Mouse (Mus musculus) induced T-regulatory cell, adult 2 months (primary cell): ENCODE measurements around the gene Ghrl.
A peak's percentile ranks its signal among the peaks of the same experiment; 100 is the strongest.
"Not testable (repeated sequence)": the region's sequence is repeated elsewhere in the genome, so short reads cannot be mapped to it uniquely, and the experiment has no call there.

Experiments used
- DNase-seq: peaks from one replicate; pipeline ENCODE4 v3.0.0-alpha.2; 2012; ENCODE audit warnings: low read depth

The Ghrl gene

GRCm38 (mm10) chr6:113719878-113720277, at the start of gene Ghrl:
TSS of gene Ghrl (minus strand) at chr6:113719880.
- no peak for DNase-seq

DNA sequence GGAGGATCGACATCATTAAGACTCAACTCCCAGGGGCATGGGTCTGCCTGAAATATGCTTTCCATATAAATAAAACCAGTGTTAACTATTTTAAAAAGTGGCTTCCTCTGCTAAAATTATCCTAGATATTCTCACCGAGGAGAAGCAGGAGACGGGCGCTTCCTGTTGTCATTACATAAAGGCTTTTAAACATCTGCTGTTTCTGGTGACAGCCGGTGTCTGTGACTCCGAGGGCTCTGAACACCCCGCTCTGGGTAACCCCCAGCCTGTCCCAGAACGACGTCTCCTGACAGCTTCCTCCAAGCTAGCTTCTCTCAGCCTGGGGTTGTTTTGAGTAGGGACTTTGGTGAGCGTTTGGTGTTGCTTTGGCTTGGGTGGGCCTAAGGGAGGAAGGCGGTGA, 49.1 kb upstream of the Ghrl start:
- no peak for DNase-seq

DNA sequence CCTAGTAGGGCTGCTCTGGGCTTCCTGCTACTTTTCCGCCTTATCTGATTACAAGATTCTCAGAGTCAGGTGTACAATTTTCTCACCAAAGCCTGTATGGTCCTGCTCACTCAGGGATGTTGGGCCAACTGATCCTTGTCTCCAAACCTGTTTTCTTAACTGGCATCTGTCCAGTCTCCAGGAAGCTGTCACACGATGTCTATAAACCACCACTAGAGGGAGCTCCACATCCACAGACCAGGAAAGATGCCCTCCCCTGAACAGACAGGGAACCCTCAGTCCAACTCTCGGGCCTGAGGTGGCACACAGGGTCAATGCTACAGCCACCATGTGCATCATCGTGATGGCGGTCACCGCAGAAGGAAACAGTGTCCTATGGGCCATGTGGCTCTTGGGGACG, 42.0 kb upstream of the Ghrl start:
- peak; percentile 78 for DNase-seq

DNA sequence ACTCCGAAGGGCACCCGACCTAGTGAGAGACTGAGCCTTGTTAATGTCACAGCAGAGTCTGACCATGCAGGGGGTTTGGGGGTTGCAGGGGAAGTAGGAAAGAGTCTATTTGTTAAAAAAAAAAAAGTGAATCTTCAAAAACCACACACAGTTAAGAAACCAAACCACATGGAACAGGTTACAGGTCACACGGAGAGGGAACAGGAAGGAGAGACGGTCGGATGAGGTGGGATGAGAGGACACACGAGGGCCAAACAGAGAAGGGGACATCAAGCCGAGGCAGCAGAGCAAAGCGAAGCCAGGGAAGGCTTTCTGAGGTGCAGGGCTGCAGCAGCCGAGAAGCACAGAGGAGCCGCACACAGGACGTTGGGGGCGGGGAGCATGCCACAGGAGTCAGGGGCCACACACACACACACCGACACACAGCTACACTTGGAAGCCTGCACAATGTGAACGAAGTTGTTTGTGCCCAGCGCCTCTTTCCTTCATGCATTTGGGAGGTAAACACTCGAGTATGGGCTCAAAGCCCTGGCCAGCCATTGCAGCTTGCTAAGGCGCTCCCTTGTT, 29.5 kb upstream of the Ghrl start:
- DNase-seq, result peak; percentile 19

DNA sequence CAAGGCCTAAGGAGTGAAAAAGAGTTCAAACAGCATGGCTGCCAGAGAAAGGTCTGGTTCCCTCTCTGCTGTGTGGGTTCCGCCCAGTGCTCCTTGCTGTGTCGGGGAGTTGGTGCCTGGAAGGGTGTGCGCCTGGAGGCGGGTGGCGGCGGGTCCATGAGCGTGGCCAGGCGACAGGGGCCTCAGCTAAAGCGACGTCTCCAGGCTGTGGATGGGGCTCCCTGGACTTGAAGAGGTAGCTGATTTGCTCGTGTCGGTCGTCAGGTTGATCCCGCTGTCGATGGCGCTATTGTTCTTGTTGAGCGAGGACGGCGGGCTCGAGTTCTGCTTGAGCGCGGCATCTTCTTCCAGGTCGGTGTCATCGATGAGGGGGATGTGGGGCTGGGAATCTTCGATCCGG, 28.7 kb upstream of the Ghrl start:
- no peak for DNase-seq

DNA sequence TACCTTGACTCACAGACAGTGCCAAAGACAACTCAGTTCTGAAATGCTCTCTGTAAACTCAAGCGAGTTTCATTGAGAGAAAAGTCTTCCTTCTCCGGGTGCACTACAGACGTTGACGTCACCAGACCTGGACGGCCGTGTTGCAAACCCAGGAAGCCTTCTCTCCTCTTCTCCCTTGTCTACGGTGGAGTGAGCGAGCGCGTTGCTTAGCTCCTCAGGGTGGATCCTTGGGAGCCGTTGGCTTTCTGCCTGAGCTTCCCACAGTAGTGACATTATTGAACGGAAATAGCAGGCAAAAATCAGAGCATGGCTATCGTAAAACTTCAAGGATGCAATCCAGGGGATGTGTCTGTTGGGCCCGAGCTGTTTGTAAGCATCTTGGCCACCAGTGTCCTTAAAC, 27.6 kb upstream of the Ghrl start:
- DNase-seq, result no peak

GRCm38 (mm10) chr6:113745117-113745516, 25.4 kb upstream of the Ghrl start:
- DNase-seq, result no peak

DNA sequence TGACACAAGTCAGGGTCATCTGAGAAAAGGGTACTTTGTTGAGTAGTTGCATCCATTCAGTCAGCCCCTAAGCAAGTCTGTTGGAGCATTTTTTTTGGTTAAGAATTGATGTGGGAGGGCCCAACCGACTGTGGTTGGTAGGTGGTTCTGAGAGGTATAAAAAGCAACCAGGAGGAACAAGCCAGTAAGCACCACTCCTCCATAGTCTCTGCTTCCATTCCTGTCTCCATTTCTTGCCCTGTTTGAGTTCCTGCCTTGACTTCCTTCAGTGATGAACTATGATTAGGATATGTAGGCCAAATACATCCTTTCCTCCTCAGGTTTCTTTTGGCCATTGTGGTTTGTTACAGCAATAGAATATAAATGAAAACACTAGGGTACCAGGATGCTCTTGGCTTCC, 23.4 kb upstream of the Ghrl start:
- no peak for DNase-seq

DNA sequence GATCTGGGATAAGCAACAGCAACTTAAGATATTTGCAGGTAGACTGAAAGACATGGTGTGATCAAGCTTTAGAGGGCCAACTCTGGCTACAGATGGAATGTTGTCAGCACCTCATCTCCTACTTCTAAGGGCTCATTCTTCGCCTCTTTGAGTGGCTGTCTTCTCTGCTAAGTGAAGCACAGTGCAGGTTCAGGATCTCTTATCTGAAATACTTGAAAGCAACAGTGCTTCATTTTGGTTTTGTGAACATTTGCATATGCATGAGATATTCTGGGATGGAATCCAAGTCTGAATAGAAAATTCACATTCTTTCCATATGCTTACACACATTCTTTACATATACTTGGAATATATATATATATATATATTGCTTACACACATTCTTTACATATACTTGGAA, 22.6 kb upstream of the Ghrl start:
- DNase-seq, result no peak

DNA sequence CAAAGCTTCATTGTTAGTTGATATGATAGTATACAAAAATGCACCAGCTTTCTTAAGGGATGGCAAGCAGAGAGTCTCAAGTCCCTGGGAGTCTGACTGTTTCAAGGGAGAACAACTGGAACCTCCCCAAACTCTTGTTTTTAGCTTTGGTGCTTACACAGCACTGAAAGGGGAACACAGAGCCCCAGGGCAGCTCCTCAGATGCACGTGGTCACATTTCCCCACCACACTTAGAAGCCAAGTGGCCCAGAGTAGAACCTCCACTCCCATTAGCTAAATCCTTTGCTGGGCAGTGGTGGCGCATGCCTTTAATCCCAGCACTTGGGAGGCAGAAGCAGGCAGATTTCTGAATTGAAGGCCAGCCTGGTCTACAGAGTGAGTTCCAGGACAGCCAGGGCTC, 21.7 kb upstream of the Ghrl start:
- no peak for DNase-seq

- DNase-seq, result peak; percentile 94
Observed at GRCm38 (mm10) chr6:113740236-113741217, 20.8 kb upstream of the Ghrl start, which contains the start of gene Sec13. TSS of gene Sec13 (minus strand) at chr6:113740743.

GRCm38 (mm10) chr6:113737318-113738046, 17.8 kb upstream of the Ghrl start:
- DNase-seq, result no peak

DNA sequence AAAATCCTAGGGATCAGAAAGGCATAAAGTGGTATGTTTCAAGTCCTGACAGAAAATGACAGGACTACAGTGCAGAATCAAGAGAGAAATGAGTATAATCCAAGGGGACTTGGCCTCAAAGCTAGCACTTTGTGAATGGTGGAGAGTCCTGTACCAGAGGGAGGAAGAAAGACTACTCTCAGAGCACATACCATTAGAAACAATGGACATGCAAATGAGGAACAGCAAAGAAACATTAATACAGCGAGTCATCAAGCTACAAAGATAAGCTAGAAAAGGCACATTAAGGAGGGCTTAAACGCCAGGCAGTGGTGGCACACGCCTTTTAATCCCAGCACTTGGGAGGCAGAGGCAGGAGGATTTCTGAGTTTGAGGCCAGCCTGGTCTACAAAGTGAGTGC, 11.6 kb upstream of the Ghrl start:
- DNase-seq, result no peak

GRCm38 (mm10) chr6:113728181-113728580, 8.5 kb upstream of the Ghrl start:
- no peak for DNase-seq

- no peak for DNase-seq
Observed at GRCm38 (mm10) chr6:113721061-113721460, 1.4 kb upstream of the Ghrl start.

DNA sequence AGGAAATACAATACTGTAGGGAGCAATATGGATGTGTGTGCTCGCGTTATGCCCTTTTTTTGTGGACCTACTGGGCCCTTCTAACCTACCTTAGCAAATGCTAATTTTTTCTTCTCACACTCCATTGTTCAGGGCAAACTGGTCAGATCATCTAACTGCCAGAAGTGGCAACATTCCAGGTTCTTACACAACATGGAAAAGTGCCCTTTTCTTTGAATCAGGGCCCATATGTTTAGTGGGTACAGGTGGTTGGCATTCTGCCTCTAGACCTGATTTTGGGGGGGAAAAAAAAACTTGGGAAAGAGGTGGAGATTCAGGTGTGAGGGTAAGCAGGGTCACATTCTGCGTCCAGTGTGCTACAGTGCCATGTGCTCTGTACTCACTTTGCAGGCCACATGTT, 2.1 kb downstream of the Ghrl start:
- DNase-seq, result no peak

GRCm38 (mm10) chr6:113714797-113715196, 4.9 kb downstream of the Ghrl start:
- no peak for DNase-seq

DNA sequence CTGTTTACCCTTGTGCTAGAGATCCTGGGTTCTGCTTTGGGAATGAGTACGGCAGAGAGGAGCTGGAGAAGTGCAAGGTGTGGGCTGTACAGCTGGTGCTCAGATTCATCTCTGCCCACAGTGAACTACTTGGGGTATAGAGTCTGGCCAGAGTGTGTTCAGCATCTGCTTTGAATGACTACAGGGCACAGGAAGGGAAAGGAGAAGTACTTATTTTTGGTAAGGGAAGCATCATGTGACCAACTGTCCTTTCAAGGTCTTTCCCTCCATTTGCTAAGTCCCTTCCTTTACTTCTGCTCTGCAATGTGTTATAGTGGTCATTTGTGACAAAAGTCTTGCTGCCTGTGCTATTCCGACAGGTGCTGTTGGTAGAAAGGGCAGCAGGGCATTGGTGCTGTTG, 5.4 kb downstream of the Ghrl start:
- DNase-seq, result no peak

GRCm38 (mm10) chr6:113713389-113713788, 6.3 kb downstream of the Ghrl start:
- not testable (repeated sequence) for DNase-seq

DNA sequence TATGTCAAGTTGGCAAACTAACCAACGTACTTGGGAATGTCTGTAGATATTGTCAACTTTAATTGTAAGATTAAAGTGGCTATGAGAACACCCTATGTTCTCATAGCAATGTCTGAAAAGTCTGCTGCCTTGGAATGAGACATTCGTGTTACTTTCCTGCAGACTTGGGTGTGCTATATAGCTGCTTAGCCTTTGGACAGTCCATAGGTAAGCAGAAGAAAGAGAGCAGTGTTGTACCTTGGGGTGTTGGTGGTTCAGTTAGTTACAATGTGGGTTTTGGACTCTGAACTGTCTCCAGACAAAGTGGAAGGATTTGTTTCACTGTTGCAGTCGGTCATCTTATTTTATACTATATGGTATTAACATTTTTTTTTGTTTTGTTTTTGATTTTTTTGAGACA, 7.0 kb downstream of the Ghrl start:
- DNase-seq, result no peak

GRCm38 (mm10) chr6:113697222-113698205, 22.2 kb downstream of the Ghrl start:
- peak; percentile 70 for DNase-seq
